Mouse (Mus musculus) right cerebral cortex, postnatal 14 days (tissue): ENCODE data around the gene Hoxa3.

Source experiments
- DNase-seq: peaks from one replicate; pipeline ENCODE4 v3.0.0; 2022

The Hoxa3 gene

DNA sequence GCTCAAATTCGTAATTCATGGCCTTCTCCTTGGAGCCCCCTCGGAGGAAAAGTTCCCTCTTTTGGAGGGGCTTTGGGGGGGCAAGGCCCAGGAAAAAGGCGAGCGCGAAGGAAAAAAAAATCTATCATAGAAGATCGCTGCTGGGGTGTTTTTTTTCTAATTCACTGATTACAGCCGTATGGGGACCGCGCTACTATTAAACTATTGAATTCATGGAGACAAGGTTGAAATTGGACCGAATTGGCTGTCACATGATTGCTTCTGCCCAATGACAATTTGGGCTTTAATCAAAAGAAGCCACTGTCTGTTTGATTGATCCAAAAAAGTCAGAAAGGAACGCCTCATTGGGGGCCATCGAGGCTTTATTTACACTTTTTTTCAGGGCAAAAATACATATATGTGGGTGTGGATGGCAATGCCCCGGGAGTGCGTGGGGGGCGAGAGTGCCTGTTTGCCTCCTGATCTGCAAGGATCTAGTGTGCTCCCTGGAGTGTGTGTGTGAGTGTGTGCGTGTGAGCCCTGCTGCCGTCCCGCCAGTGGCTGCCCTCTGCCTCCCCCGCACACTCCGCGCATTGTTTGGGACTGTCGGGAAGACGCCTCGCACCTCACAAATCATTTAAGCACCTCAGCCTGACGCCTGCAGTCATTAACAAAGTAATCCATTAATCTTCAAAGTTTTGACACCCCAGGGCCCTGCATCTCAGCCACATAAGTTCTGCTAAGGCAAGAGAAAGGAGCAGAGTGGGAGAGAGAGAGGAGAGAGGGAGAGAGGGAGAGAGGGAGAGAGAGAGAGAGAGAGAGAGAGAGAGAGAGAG, 48.3 kb downstream of the Hoxa3 start, which contains the start of gene Hoxa2:
Gene Hoxa2 (minus strand): TSS at position 206 of the 815 bp plus-strand sequence.
- no peak for DNase-seq

DNA sequence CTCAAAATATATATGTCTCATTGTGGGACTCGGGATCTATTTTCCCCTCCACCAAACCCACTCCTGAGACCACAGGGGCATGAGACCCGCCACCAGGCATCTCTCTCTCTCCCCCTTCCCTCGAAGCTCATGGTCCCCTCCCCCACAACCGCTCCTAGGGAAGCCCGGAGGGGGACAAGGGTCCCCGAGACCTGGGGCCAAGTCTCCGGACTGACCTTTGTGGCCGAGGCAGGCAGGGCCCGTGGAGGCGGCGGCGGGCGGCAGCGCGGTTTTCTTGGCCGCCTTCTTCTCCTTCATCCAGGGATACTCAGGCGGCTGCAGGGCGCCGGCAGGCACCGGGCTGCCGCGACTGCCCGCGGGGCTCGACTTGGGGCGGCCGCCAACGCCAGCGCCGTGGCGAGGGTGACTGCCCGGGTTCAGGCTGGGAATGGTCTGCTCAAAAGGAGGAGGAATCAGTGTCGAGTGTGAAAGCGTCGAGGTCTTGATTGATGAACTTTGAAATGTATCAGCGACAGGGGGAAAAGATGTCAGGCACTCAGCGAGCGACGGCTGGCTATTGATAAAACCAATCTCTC, 49.0 kb downstream of the Hoxa3 start:
- no peak for DNase-seq

DNA sequence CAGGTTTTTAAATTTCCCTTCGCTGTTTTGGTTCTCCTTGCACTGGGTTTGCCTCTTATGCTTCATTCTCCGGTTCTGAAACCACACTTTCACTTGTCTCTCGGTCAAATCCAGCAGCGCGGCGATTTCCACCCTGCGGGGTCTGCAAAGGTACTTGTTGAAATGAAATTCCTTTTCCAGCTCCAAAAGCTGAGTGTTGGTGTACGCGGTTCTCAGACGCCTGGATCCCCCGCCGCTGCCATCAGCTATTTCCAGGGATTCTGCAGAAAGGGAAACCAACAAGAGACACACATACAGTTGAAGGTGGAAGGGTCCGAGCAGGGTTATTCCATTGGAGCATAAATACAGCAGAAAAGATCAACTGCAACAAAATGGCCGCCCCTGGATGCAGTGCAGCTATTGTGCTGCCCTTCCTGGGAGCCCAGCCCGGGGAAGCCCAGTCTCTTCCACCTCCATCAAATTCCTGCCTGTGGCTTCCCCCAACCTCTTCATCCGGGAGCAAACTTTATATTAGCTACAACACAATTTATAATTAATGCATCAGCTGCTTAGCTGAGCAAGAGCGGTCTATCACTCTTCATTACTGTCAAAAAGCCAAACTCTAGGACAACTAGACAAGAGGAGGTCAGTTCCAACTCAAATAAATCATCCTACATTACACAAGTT, 49.6 kb downstream of the Hoxa3 start:
- DNase-seq: no peak

DNA sequence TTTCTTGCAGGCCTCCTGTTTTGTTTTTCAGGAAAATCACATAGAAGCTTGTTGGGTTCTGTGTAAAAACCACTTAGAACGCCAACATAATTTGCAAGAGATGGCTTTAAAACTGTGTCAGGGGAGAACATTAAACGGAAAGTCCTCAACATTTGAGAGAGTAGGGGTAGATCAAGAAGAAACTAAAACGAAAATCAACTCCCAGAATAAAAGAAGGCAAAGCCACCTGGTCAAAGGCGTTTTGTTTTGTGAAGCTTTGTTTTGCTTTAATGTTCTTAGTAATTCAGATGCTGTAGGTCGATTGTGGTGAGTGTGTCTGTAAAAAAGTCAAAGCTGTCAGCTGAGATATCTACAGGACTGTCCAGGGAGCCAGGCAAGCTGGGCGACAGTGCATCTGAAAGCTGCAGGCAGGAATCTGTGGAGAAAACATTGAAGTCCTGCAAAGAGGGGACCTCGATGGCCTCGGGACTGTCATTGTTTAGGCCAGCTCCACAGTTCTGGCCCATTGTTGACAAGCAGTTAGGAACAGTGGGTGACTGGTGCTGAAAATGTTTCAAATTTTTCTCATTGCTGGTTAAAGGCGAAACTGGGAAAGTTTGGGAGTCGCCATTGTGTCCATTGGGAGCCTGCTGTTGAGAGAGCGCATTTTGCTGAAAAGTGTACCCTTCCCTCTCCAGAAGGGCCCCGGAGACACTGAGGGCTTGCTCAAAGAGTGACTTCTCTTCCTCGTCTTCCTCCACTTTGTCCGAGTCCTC, 50.3 kb downstream of the Hoxa3 start:
- no peak for DNase-seq

DNA sequence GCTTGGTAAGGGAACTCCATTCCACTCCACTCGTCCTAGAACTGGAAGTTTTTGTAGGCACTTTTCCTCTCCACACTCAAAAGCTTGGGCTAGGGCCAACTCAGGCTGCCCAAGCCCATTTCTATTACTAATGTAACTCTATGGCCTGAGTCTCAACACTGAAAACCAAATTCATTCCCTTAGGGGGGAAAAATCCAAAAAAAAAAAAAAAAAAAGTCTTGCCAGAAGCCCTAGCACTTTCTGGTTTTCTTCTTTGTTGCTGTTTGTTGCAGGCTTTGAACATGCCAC, 51.1 kb downstream of the Hoxa3 start:
- DNase-seq: no peak

DNA sequence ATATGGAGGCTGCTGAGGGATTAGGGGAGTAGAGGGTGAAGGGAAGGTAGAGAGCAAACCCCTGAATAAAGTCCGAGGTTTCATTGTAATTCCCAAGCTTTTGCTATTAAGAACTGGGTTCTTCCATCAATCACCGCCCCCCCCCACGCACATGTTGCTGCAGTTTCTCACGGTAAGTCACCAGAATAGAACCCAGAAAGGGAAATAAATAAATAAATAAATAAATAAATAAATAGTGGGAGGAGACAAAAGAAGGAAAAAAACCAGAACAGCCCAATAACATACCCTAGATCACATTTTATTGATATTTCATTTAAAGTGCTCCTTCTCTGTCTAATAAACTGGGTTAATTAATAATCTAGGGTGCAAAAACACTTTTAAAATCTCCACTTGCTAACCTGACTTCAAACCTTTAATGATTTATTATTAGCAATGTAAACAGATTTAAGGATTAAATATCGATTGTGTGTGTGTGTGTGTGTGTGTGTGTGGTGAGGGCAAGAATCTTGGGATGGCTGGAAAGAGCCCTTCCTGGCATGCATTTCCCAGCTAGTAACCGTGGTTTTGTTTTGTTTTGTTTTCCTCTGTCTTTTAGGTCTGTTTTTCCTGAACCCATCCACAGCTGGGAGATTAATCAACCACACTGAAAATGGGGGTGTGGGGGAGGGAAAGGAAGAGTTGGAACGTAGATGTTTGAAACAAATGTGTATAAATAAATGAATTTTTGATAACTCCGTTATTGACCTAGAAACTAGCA, 51.6 kb downstream of the Hoxa3 start:
- no peak for DNase-seq

DNA sequence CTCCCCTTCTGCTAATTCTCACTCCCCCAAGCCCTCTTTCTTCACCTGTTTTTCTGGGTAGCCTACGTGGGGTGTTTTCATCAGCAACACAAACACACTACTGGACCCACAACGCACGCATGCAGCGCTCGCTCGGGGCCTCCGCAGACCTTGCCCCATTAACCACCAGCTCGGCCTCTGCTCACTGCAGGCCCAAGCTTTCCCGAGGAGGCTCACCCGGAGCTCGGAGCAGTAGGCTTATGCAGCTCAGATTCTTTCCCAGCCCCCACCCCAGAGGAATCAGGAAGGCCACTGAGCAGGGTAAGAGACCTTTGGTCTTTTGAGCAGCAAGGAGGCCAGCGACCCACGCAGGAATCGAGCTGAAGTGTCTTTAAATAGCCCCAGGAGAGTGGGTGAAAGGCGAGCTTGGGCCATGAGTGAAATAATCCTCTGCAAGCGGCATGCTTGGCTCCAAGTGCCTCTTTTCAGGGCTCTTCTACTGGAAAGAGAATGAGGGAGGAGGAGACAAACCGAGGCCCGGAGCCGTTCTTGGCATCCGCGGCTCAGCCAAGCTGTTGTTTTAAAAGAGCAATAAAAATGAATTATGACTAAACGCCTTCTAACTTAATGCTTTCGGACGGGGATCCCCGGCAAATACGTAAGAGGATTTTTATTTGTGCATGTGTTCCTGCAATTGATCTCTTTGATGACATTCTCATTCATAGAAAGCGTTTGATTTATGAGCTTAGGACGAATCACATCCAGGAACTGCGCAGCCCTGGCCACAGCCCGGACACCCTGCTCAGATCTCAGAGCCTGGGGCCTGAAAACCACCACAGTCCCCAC, 52.4 kb downstream of the Hoxa3 start:
- DNase-seq: no peak

DNA sequence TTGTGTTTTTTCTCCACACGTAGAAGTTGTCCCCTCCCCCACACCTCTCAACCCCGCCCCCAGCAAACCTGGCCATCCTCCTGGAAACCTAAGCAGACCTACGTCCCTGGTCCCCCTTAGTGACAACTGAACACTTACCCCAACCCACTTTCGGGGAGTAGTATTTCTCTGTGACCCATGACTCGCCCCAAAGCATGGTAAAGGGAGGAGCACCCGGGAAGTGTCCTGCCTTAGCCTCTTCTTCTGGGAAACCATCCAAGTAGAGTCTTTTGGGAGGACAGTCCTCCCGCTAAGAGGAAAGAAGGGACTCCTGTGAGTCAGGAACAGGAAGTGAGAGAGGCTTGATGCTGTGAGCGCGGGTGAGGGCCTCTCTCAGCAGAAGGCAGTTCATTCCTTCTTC, 53.2 kb downstream of the Hoxa3 start:
- DNase-seq: no peak

DNA sequence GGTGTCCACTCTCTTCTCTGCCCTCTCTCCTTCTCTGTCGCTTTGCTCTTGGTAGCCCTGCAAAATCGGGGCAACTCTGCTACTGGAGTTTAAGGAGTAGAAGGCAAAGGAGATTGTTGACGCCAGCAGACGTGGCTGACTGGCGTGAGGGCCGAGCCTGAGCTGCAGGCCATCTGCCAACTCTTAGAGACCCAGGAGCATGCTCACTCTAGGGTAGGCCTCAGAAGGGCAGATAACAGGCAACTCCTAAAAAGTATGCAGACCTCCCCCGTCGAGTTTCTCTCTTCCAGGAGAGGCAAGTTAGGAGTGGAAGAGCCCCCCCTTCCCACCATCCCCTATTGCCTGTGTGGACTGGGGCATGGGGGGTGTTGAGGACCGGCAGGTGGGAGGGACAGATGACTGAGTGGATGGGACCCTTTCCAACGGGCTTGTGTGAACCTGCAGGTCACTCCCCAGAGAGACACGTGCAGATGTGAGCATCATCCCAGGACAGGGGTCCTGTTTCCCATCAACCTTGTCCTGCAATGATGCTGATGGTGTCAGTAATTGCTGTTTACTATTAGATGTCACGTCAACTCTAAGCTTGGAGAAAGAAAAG, 53.9 kb downstream of the Hoxa3 start:
- DNase-seq: no peak

DNA sequence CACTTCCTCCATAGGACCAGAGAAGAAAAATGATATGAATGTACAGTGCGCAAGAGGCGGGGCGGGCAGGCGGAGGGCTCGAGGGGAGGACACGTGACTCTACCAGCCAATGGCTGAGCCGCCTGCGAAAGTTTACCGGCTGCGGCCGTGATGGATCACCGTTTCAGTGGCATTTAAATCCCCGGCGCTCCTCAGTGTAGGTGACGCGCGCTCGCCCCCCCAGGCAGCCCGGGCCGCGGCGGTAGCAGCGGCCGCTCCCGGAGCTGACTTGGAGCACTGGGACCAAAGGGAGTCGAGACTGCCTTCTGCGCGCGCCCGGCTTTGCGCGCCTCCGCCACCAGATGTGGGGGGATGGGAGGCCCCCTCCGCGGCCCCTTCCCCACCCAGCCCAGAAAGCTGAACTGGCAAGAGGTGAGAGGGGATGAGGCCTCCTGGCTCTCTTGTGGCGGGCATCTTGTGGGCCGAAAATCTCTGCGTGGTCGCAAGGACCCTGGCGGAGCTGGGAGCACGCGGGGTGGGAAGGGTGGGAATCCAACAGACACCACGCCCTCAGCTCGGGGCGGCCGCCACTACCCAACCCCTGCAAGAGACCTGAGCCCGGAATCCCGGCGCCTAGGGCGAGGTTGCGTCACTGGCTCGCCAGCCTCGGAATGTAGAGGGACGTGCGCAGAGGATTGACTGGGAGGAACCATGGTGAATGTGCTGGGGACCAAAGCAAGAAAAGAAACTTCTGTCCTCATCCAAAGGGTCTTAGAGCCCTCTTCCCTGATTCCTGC, 54.7 kb downstream of the Hoxa3 start, which contains the start of gene Hoxa1:
Gene Hoxa1 (minus strand): TSS at position 42 of the 776 bp plus-strand sequence.
- DNase-seq: no peak

DNA sequence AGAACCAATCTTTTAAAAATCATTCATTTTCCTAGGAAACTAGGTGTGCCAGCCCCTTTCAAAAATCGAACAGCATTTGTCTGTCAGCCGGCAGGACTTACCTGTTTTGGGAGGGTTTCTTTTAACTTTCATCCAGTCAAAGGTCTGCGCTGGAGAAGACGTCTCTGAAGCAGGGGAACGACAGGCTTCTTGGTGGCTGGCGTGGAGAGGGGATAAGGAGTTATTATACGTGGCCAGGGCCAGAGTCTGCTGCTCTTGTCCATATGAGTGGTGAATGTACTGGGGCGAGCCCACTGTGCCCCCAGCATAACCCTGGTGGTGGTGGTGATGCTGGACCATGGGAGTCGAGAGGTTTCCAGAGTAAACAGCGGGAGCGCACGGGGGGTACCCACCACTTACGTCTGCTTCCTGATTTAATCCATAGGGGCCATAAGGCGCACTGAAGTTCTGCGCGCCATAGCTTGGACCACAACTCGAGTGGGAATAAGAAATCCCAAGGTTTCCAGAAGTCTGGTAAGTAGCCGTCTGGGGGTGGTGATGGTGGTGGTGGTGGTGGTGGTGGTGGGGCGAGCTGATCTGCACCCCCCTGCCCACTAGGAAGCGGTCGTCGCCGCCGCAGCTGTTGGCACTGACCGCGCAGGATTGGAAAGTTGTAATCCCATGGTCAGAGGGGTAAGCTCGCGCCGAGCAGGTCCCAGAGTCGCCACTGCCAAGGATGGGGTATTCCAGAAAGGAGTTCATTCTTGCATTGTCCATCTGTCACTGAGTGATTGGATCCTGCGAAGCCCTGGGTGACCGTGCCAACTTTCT, 55.5 kb downstream of the Hoxa3 start:
- DNase-seq: no peak

DNA sequence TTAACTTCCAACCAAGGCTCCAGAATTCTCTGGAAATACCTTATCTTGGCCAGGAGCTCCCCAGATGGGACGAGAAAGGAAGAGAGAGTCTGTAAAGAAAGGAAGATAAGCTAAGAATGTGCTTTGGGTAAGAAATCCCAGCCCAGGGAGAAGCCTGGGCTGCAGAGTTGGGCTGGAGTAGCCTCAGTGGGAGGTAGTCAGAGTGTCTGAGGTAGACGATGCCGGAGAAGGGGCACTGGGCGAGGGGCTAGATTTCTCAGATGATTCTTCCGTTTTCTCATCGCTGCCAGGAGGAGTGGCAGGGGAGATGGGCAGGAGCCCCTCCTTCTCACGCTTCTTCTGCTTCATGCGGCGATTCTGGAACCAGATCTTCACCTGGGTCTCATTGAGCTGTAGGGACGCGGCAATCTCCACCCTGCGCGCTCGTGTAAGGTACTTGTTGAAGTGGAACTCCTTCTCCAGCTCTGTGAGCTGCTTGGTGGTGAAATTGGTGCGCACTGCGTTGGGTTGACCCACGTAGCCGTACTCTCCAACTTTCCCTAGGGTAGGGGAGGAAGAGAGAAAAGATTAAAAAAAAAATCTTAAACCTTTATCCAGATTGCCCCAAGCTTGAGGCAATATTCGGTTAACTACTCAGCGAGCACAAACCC, 56.5 kb downstream of the Hoxa3 start:
- no peak for DNase-seq

DNA sequence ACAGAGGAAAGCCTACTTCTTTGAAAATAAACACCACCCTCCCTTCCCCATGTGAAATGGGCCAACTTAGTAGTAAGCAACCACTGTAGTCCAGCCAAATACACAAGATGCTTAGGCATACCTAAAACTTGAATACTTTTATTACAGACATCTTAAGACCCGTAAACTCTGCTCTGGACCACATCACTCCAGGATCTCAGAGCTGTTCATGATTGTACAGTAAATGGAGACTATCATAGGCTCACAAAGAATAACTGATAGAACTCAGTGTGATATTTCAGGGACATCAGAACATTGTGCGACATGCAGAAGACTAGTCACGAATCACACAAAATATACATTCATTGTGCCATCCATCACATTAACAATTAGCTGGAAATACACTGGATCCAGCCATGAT, 57.7 kb downstream of the Hoxa3 start:
- DNase-seq: no peak

DNA sequence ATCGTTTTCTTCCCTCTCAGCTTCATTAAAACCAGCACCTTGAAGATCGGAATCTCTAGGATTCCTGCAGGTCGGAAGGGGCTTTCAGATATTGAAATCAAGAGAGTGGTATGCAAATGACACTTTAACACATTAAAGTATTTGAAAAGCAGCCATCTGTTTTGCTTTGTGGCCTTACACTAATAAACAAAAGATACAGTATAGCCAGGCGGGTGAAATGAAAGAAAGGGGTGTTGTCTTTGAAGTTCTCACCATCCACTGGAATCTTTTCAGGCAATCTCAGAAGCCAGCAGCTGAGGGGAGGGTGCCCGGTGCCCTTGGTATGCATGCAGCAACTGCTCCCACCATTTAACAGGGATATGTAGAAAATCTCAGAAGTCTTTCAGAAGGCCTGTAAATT, 59.1 kb downstream of the Hoxa3 start:
- no peak for DNase-seq

DNA sequence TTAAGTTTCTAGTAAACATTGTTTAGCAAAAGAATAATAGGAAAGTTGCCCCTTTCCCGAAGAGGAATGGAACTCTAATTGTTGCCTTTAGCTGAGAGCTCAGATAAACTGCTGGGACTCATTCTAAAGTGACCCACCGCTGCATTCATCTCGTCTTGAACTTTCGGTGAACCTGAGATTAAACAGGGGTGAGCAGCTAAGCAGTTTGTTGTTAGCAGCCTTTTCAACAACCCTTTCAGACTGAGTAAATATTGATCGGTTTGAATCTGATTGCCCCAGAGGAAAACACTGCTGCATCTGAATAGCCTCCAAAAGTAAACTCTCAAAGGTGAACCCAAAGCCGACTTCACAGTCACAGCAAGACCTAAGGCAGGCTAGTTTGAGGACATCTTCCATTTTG, 59.9 kb downstream of the Hoxa3 start:
- no peak for DNase-seq

DNA sequence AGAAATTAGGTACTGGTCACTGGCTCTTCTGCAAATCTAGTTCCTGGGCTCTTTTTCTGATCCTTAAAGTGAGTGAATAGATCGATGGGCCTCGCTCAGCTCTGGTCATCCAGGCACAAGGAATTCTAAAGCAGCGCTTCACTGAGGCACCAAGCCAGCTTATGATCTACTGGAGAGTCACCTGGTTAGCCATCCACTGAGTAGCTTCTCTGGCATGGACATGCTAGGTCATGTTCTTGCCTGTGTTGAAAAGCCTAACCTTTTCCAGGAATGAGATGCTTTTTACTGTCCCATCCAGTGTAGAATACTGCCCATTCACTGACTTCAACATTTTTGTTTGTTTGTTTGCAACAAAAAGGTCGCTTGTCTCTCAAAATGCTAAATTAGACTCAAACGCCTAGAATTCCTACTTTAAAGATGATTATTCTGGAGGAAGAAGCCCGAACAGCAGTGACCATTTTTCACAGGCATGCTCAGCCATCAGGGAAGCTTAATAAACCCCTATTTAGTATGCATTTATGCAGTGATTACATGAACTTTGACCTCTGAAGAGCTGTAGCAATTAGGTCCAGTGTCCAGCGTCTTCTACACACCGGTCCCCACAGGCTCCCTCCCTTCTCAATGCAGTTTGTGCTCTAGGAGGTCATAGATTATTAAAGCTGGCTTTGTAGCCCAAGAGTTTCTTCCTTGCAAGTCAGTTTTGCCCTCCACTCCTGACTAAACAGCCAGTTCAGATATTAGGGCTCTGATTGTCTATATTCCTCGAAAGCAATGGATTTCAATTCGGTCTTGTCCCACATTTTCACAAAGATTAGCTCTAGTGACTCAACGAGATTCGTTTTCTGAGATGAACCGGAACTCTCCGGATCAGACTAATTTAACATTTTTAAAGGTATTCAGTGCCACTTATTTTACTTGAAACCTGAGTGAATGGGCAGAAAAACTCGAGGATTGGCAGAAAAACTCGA, 60.6 kb downstream of the Hoxa3 start:
- DNase-seq: no peak

DNA sequence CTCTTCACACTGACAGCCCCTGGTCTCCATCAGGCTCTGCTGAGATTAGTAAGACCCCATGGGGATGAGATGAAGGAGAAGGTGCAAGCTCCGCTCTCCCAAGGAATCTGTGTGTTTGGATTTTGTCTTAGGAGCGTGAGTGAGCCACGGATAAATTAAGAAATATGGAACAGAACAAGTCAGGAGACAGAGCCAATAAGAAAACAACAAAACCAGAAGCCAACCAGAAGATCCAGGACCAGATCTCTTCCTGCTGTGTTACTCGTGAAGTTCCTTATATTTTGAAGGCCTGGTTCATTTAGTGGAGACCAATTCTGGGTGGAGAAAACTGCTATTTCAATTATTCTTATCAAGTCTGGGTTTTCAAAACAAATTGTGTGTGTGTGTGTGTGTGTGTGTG, 61.6 kb downstream of the Hoxa3 start:
- no peak for DNase-seq

DNA sequence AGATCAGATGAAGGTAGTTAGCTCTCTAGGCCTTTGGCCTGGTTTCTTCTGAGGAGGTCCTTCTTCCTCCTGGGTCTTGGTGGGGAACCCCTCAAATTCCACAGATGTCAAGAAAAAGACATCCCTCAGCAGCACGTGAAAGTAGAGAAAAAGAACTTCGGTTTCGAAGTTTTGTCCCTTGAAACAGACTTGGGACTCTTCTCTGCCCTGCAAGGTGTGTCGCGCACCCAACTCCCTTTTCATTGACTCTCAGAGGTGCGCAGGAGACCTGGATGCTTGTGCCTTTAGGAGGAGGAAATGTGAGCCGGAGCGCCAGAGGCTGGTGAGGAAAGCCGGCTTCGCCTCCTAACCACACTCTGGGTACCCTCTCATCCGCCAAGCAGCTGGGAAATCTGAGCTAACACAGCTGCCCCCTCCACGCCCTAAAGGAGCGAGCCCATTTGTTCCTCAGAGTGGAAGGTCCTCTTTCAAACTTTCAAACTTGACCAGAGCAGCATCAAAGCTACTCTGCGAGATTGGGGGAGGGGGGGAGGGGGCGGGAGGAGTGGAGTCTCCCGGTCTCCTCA, 62.7 kb downstream of the Hoxa3 start:
- no peak for DNase-seq
